Comparison of ENCODE assay signal across 9 mouse cellular contexts in the genomic region with DNA sequence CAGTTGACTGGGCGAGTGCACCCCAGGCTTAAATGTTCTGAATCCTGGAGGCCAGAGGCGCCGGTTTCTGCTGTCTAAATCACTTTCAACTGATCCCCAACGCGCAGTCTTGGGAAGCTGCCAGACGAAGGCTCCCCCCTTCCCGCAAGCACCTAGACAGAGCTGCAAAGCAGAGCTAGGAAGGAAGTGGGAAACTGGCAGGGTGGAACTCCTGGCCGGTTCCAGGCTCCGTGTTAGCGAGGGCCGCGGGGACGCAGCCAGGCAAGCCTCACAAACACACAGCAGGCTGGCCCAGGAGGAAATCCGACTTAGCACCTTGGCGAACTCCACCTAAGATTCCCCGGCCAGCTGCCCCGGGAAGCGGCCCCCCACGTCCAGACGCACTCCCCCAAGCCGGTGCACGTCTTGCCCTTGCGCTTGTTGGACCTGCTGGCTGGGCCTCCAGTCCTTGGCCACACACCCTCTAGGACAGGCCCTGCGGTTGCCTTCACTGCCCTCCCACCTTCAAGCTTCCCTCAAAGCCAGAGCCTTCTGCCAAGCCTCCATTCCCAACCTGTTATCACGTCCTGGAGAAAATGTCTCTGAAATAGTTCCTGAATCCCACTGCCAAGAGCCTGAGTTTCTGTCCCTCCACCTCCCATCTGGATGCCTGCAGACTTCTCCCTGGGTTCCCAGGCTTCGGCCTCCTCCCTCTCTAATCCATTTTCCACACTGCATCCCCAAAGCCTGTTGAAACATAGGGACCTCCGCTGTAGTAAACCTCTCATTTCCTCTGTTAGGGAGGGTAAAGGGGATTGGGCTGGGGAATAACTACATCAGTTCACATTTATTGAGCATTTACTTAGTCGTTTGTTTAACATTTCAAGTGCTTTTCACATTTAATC.
DNase-seq lines count a peak whose midpoint lies in the region; ATAC-seq and TF ChIP-seq lines count a peak whose summit lies in the region.
"Had no signal": no experiment of that assay in that cellular context is flagged by ENCODE, and none has a peak within 500 bp of the region (broad histone marks: within the 10 kb centered on the region; RNA-seq: fewer than 3 reads in every experiment).

No protein-coding gene starts in this region.

- peak overlapping the region; percentile 81 for H3K4me2 ChIP-seq in hindbrain, postnatal 0 days (ENCODE audit: low read depth, low read length)
- peak overlapping the region; percentile 47 for H3K4me2 ChIP-seq in liver, embryonic 14.5 days (ENCODE audit: low read depth)
- peak overlapping the region; percentile 76 for H3K4me2 ChIP-seq in neural tube, embryonic 15.5 days

- H3K27ac ChIP-seq in hindbrain, postnatal 0 days, result peak overlapping the region; percentile 65
- no peak overlapping the region for H3K27ac ChIP-seq in liver, embryonic 14.5 days
- H3K27ac ChIP-seq in neural tube, embryonic 15.5 days (replicated peaks), result peak overlapping the region; percentile 48

- peak overlapping the region; percentile 46 for H3K9ac ChIP-seq in hindbrain, postnatal 0 days (replicated peaks; ENCODE audit: low read length)
- no peak overlapping the region for H3K9ac ChIP-seq in liver, embryonic 14.5 days (replicated peaks)
- peak overlapping the region; percentile 41; the same call in 1 of the 2 replicates for H3K9ac ChIP-seq in neural tube, embryonic 15.5 days (replicated peaks)

- DNase-seq in layer of hippocampus, adult 11-12 months (ENCODE audit: low spot score), result peak; percentile 26
- no peak for DNase-seq in layer of hippocampus, postnatal 14 days (ENCODE audit: low spot score in 2 of 2)
- peak; percentile 24 to 40 for DNase-seq in gastrocnemius, postnatal 4 days (ENCODE audit: low spot score in 2 of 2)
- DNase-seq in hindbrain, postnatal 0 days (ENCODE audit: low spot score), result peak; percentile 66
- DNase-seq in liver, embryonic 14.5 days (ENCODE audit: low read depth in 3 of 3, low spot score in 3 of 3), result no peak
- no peak for DNase-seq in thymus, postnatal 0 days (ENCODE audit: low spot score)

- H3K27me3 ChIP-seq in hindbrain, postnatal 0 days (ENCODE audit: insufficient read depth, low read length), result no peaks in the 10 kb centered on the region
- H3K27me3 ChIP-seq in liver, embryonic 14.5 days (ENCODE audit: control insufficient read depth, insufficient read depth, low read length), result no peaks in the 10 kb centered on the region
- H3K27me3 ChIP-seq in neural tube, embryonic 15.5 days (replicated peaks), result peaks cover 2% of the 10 kb centered on the region; the same call in 1 of the 2 replicates
- H3K27me3 ChIP-seq: CH12.LX had no signal

- H3K36me3 ChIP-seq in hindbrain, postnatal 0 days (ENCODE audit: insufficient read depth, low read length), result no peaks in the 10 kb centered on the region
- no peaks in the 10 kb centered on the region; the same call in 1 of the 2 replicates for H3K36me3 ChIP-seq in liver, embryonic 14.5 days (replicated peaks; ENCODE audit: control insufficient read depth, insufficient read depth, low read depth)
- peaks cover 6% of the 10 kb centered on the region; the same call in 1 of the 2 replicates for H3K36me3 ChIP-seq in neural tube, embryonic 15.5 days

- no peak for TF ChIP-seq CTCF in hindbrain, postnatal 0 days (IDR thresholded peaks at IDR 0.05; ENCODE audit: low read depth)
- TF ChIP-seq CTCF in liver, embryonic 14.5 days (IDR thresholded peaks at IDR 0.05; ENCODE audit: low read depth), result no peak

- peak; percentile 40 for ATAC-seq in common myeloid progenitor, adult 5-6 weeks (replicated peaks; ENCODE audit: low read depth, poor library complexity, severe bottlenecking)
- ATAC-seq in hindbrain, postnatal 0 days, result peak; percentile 73
- ATAC-seq in liver, embryonic 14.5 days (ENCODE audit: insufficient read depth), result no peak
- peak; percentile 82 for ATAC-seq in neural tube, embryonic 15.5 days (ENCODE audit: low FRiP score)

- no peaks in the 10 kb centered on the region for H3K9me3 ChIP-seq in hindbrain, postnatal 0 days (ENCODE audit: low read length)
- H3K9me3 ChIP-seq in liver, embryonic 14.5 days (ENCODE audit: control insufficient read depth, low read length), result no peaks in the 10 kb centered on the region
- no peaks in the 10 kb centered on the region for H3K9me3 ChIP-seq in neural tube, embryonic 15.5 days (replicated peaks)

- 11% methylated on average over 28 of the region's 28 CpGs for WGBS in hindbrain, postnatal 0 days
- 36% methylated on average over 28 of the region's 28 CpGs for WGBS in liver, embryonic 14.5 days (ENCODE audit: insufficient replicate concordance)
- 15% methylated on average over 28 of the region's 28 CpGs for WGBS in neural tube, embryonic 15.5 days

- no peak for TF ChIP-seq EP300 in liver, embryonic 14.5 days (IDR thresholded peaks at IDR 0.05; ENCODE audit: low read depth)

- peak overlapping the region; percentile 31 for H3K4me3 ChIP-seq in hindbrain, postnatal 0 days (ENCODE audit: low read length)
- no peak overlapping the region for H3K4me3 ChIP-seq in liver, embryonic 14.5 days (ENCODE audit: insufficient read depth in 1 of 2, low read depth in 2 of 2, low read length in 2 of 2)
- peak overlapping the region; percentile 34 for H3K4me3 ChIP-seq in neural tube, embryonic 15.5 days (replicated peaks)

- H3K4me1 ChIP-seq in hindbrain, postnatal 0 days (ENCODE audit: insufficient read depth, low read length), result peaks cover 12% of the 10 kb centered on the region
- peaks cover 2% of the 10 kb centered on the region in 2 experiments; a peak in 2 of 4 replicates for H3K4me1 ChIP-seq in liver, embryonic 14.5 days (replicated peaks; ENCODE audit: control insufficient read depth in 2 of 2, insufficient read depth in 2 of 2, low read length in 1 of 2)
- H3K4me1 ChIP-seq in neural tube, embryonic 15.5 days, result peaks cover 17% of the 10 kb centered on the region

Comparison
In these comparisons a context has a peak if more than half of its experiments do, and no peak if none do; other contexts are left out.
1. DNase-seq: peak in layer of hippocampus, adult 11-12 months (single experiment), gastrocnemius, postnatal 4 days (2 of 2) and hindbrain, postnatal 0 days (single experiment); none in layer of hippocampus, postnatal 14 days (0 of 2), liver, embryonic 14.5 days (0 of 3) and thymus, postnatal 0 days (single experiment).
2. H3K4me3 ChIP-seq: peak in hindbrain, postnatal 0 days (single experiment) and neural tube, embryonic 15.5 days (single experiment); none in liver, embryonic 14.5 days (0 of 2).
3. Peak in every context shown above with its lines, with median percentiles within 50 percentile points of each other: H3K4me2 ChIP-seq.